16 mouse cellular contexts compared by ENCODE assay signal in genomic region chr10:80738657-80739056, GRCm38 (mm10). TPM values are rescaled to one million over a fixed set of nuclear protein-coding genes. Genes with fewer than 3 reads are reported as not detected.
DNase-seq lines count a peak whose midpoint lies in the region; ATAC-seq and TF ChIP-seq lines count a peak whose summit lies in the region.
"Had no signal": no experiment of that assay in that cellular context is flagged by ENCODE, and none has a peak within 500 bp of the region (broad histone marks: within the 10 kb centered on the region; RNA-seq: fewer than 3 reads in every experiment).

No protein-coding gene starts in this region.

- no peaks in the 10 kb centered on the region for H3K9me3 ChIP-seq in MEL (replicated peaks; ENCODE audit: insufficient read depth, low read length)
- H3K9me3 ChIP-seq in neural tube, embryonic 15.5 days (replicated peaks), result no peaks in the 10 kb centered on the region
- H3K9me3 ChIP-seq: forebrain, embryonic 12.5 days; hindbrain, embryonic 12.5 days; limb, embryonic 15.5 days had no signal

- no peak for ATAC-seq in neural tube, embryonic 15.5 days (ENCODE audit: low FRiP score)
- no peak for ATAC-seq in erythroblast, adult 5-6 weeks (replicated peaks; ENCODE audit: low FRiP score, poor library complexity, severe bottlenecking)
- ATAC-seq: Patski had no signal

- peak; percentile 29; the same call in 1 of the 2 replicates for TF ChIP-seq CTCF in left cerebral cortex, adult 2 months (IDR thresholded peaks at IDR 0.05)
- TF ChIP-seq CTCF in MEL (IDR thresholded peaks at IDR 0.05 in 2 of 3, conservative IDR thresholded peaks at IDR 0.05 in 1 of 3; ENCODE audit: control insufficient read depth in 1 of 3, insufficient read depth in 1 of 3, low read depth in 2 of 3, low read length in 3 of 3, poor library complexity in 1 of 3, severe bottlenecking in 1 of 3), result peak; percentile 4 to 38 (median 28); a peak in 3 of 6 replicates

- intact Hi-C loops in left cerebral cortex, adult 2 months (cut with DNase I), result no loop called here
- intact Hi-C loops in left cerebral cortex, postnatal 10 days (cut with DNase I), result no loop called here

- no peak overlapping the region for H3K4me3 ChIP-seq in left cerebral cortex, adult 2 months
- no peak overlapping the region for H3K4me3 ChIP-seq in MEL (ENCODE audit: control insufficient read depth in 1 of 2, insufficient read depth in 1 of 2, low read depth in 2 of 2, low read length in 2 of 2)
- no peak overlapping the region for H3K4me3 ChIP-seq in neural tube, embryonic 15.5 days (replicated peaks)
- H3K4me3 ChIP-seq: forebrain, embryonic 12.5 days; hindbrain, embryonic 12.5 days; limb, embryonic 15.5 days; myocyte had no signal

- peaks cover 0 to 19% of the 10 kb centered on the region in 2 experiments; a peak in 2 of 4 replicates for H3K4me1 ChIP-seq in MEL (ENCODE audit: control insufficient read depth in 1 of 2, insufficient read depth in 2 of 2, low read length in 2 of 2)
- H3K4me1 ChIP-seq in neural tube, embryonic 15.5 days, result peaks cover 60% of the 10 kb centered on the region

- 57% methylated on average over 1 of the region's 1 CpGs for WGBS in neural tube, embryonic 15.5 days

- DNase-seq in cerebellum, adult 9-10 months, result peak; percentile 36
- no peak for DNase-seq in cerebellum, adult 11 months
- no peak for DNase-seq in left cerebral cortex, adult 2 months (ENCODE audit: extremely low spot score in 1 of 2, low spot score in 2 of 2)
- DNase-seq in left cerebral cortex, postnatal 10 days (ENCODE audit: extremely low spot score in 1 of 2, low spot score in 2 of 2), result no peak
- DNase-seq in 3T3-L1 (ENCODE audit: low read depth, low spot score), result peak; percentile 33
- peak; percentile 49 for DNase-seq in MEL (ENCODE audit: low read depth, low spot score)
- DNase-seq: adrenal gland, postnatal 10 days; cerebellum, adult 8-10 months; kidney, adult 9 months had no signal

- no peak for TF ChIP-seq POLR2A in MEL (IDR thresholded peaks at IDR 0.05; ENCODE audit: control insufficient read depth in 1 of 2, insufficient read depth in 1 of 2, low read depth in 1 of 2, low read length in 2 of 2, poor library complexity in 1 of 2)

- H3K9ac ChIP-seq in MEL (ENCODE audit: control insufficient read depth, low read depth, low read length, poor library complexity, severe bottlenecking), result no peak overlapping the region
- no peak overlapping the region for H3K9ac ChIP-seq in neural tube, embryonic 15.5 days (replicated peaks)
- H3K9ac ChIP-seq: forebrain, embryonic 12.5 days; hindbrain, embryonic 12.5 days; limb, embryonic 15.5 days had no signal

- H3K27ac ChIP-seq in left cerebral cortex, adult 2 months, result no peak overlapping the region
- no peak overlapping the region for H3K27ac ChIP-seq in MEL (ENCODE audit: control insufficient read depth, low read depth, low read length)
- H3K27ac ChIP-seq in neural tube, embryonic 15.5 days (replicated peaks), result no peak overlapping the region
- H3K27ac ChIP-seq: forebrain, embryonic 12.5 days; hindbrain, embryonic 12.5 days; limb, embryonic 15.5 days had no signal

- no peak for TF ChIP-seq EP300 in MEL (IDR thresholded peaks at IDR 0.05; ENCODE audit: low read depth in 1 of 2, low read length in 2 of 2)

- peaks cover 4% of the 10 kb centered on the region in 2 experiments for H3K36me3 ChIP-seq in MEL (ENCODE audit: control insufficient read depth in 1 of 2, insufficient read depth in 2 of 2, low read length in 2 of 2)
- peaks cover 9% of the 10 kb centered on the region; the same call in 1 of the 2 replicates for H3K36me3 ChIP-seq in neural tube, embryonic 15.5 days

- H3K79me2 ChIP-seq in MEL (ENCODE audit: control insufficient read depth, insufficient read depth, low read length, poor library complexity), result peaks cover 44% of the 10 kb centered on the region

- H3K4me2 ChIP-seq in neural tube, embryonic 15.5 days, result no peak overlapping the region
- H3K4me2 ChIP-seq: forebrain, embryonic 12.5 days; hindbrain, embryonic 12.5 days; limb, embryonic 15.5 days had no signal

- no peaks in the 10 kb centered on the region for H3K27me3 ChIP-seq in MEL (ENCODE audit: control insufficient read depth in 1 of 2, insufficient read depth in 2 of 2, low read length in 2 of 2)
- H3K27me3 ChIP-seq in neural tube, embryonic 15.5 days (replicated peaks), result no peaks in the 10 kb centered on the region
- H3K27me3 ChIP-seq: forebrain, embryonic 12.5 days; hindbrain, embryonic 12.5 days; limb, embryonic 15.5 days; Patski had no signal

- peak; percentile 27 for TF ChIP-seq RAD21 in MEL (IDR thresholded peaks at IDR 0.05; ENCODE audit: low read depth, low read length)

TF ChIP-seq in MEL, 35 proteins besides CTCF, POLR2A, EP300 and RAD21:
- TF ChIP-seq GABPA (IDR thresholded peaks at IDR 0.05; ENCODE audit: low read depth, low read length) (no peak), SIN3A (IDR thresholded peaks at IDR 0.05; ENCODE audit: low read length) (no peak), SMC3 (IDR thresholded peaks at IDR 0.05; ENCODE audit: low read depth, low read length) (peak; percentile 33; the same call in 1 of the 2 replicates), ZNF384 (IDR thresholded peaks at IDR 0.05; ENCODE audit: low read depth, low read length) (peak; percentile 50; the same call in 1 of the 2 replicates), ELF1 (IDR thresholded peaks at IDR 0.05; ENCODE audit: low read depth, low read length) (no peak), TBP (IDR thresholded peaks at IDR 0.05; ENCODE audit: low read depth, low read length) (no peak)
TF ChIP-seq in MEL: peak in this region for 2.

RNA-seq across cellular contexts. Expression of gene Ap3d1, which starts 3.4 kb away (rescaled TPM):
- total RNA-seq in left cerebral cortex, adult 2 months (2021), result 100 to 1,000 TPM; 150 to 151 TPM
- 100 to 1,000 TPM; 146 to 151 TPM for total RNA-seq in left cerebral cortex, postnatal 10 days (2021)
- total RNA-seq in MEL (2012; rRNA removed), result 29.6 and 32.7 TPM in 2 replicates
- polyA plus RNA-seq in MEL (2012; ENCODE audit: insufficient read depth in 1 of 2, insufficient read length in 2 of 2, low read depth in 1 of 2, low replicate concordance in 2 of 2, missing spikeins in 1 of 2), result 100 to 1,000 TPM in 1 of 2 experiments, 10 to 100 TPM in 1; 54.5 to 260 TPM
- 108 and 115 TPM in 2 replicates for polyA plus RNA-seq in neural tube, embryonic 15.5 days (2015; fragmentation: Nextera tagmentation; extraction: Ambion mirVana)
- 12.5 and 27.6 TPM in 2 replicates for total RNA-seq in erythroblast, adult 5-6 weeks (2015; ENCODE audit: low replicate concordance)
- 25.9 and 30.5 TPM in 2 replicates for total RNA-seq in erythroblast, adult 5-6 weeks (2017; ENCODE audit: low replicate concordance)

RNA-seq across cellular contexts. Expression of gene Dot1l, which starts 16.3 kb away (rescaled TPM):
- total RNA-seq in left cerebral cortex, adult 2 months (2021), result 10 to 100 TPM; 64.6 to 75.3 TPM
- 10 to 100 TPM; 59.1 to 60.1 TPM for total RNA-seq in left cerebral cortex, postnatal 10 days (2021)
- 14.7 and 15.0 TPM in 2 replicates for total RNA-seq in MEL (2012; rRNA removed)
- 10 to 100 TPM in 1 of 2 experiments, not detected in 1; 70.6 TPM for polyA plus RNA-seq in MEL (2012; ENCODE audit: insufficient read depth in 1 of 2, insufficient read length in 2 of 2, low read depth in 1 of 2, low replicate concordance in 2 of 2, missing spikeins in 1 of 2)
- 19.3 and 20.3 TPM in 2 replicates for polyA plus RNA-seq in neural tube, embryonic 15.5 days (2015; fragmentation: Nextera tagmentation; extraction: Ambion mirVana)
- 10.9 and 15.6 TPM in 2 replicates for total RNA-seq in erythroblast, adult 5-6 weeks (2015; ENCODE audit: low replicate concordance)
- total RNA-seq in erythroblast, adult 5-6 weeks (2017; ENCODE audit: low replicate concordance), result 8.0 and 22.9 TPM in 2 replicates

RNA-seq across cellular contexts. Expression of gene Izumo4, which starts 36.7 kb away (rescaled TPM):
- 10 to 100 TPM; 45.0 to 46.0 TPM for total RNA-seq in left cerebral cortex, adult 2 months (2021)
- total RNA-seq in left cerebral cortex, postnatal 10 days (2021), result 10 to 100 TPM; 56.3 to 63.5 TPM
- 1.0 and 1.5 TPM in 2 replicates for total RNA-seq in MEL (2012; rRNA removed)
- polyA plus RNA-seq in MEL (2012; ENCODE audit: insufficient read depth in 1 of 2, insufficient read length in 2 of 2, low read depth in 1 of 2, low replicate concordance in 2 of 2, missing spikeins in 1 of 2), result 1 to 10 TPM in 1 of 2 experiments, not detected in 1; 3.8 TPM
- 43.3 and 46.8 TPM in 2 replicates for polyA plus RNA-seq in neural tube, embryonic 15.5 days (2015; fragmentation: Nextera tagmentation; extraction: Ambion mirVana)
- total RNA-seq in erythroblast, adult 5-6 weeks (2015; ENCODE audit: low replicate concordance), result 8.6 and 9.8 TPM in 2 replicates
- total RNA-seq in erythroblast, adult 5-6 weeks (2017; ENCODE audit: low replicate concordance), result 1.3 and 2.2 TPM in 2 replicates

RNA-seq across cellular contexts. Expression of gene Mob3a, which starts 36.9 kb away (rescaled TPM):
- total RNA-seq in left cerebral cortex, adult 2 months (2021), result 10 to 100 TPM; 13.6 to 15.5 TPM
- 10 to 100 TPM; 21.8 to 24.7 TPM for total RNA-seq in left cerebral cortex, postnatal 10 days (2021)
- total RNA-seq in MEL (2012; rRNA removed), result 38.3 and 38.7 TPM in 2 replicates
- polyA plus RNA-seq in MEL (2012; ENCODE audit: insufficient read depth in 1 of 2, insufficient read length in 2 of 2, low read depth in 1 of 2, low replicate concordance in 2 of 2, missing spikeins in 1 of 2), result 10 to 100 TPM in 1 of 2 experiments, not detected in 1; 63.4 TPM
- polyA plus RNA-seq in neural tube, embryonic 15.5 days (2015; fragmentation: Nextera tagmentation; extraction: Ambion mirVana), result 53.0 and 58.8 TPM in 2 replicates
- 13.4 and 25.6 TPM in 2 replicates for total RNA-seq in erythroblast, adult 5-6 weeks (2015; ENCODE audit: low replicate concordance)
- total RNA-seq in erythroblast, adult 5-6 weeks (2017; ENCODE audit: low replicate concordance), result 11.0 and 18.2 TPM in 2 replicates

RNA-seq across cellular contexts. Expression of gene Sf3a2, which starts 59.3 kb away (rescaled TPM):
- total RNA-seq in left cerebral cortex, adult 2 months (2021), result 10 to 100 TPM; 42.0 to 48.7 TPM
- total RNA-seq in left cerebral cortex, postnatal 10 days (2021), result 10 to 100 TPM; 39.7 to 43.1 TPM
- total RNA-seq in MEL (2012; rRNA removed), result 50.4 and 52.0 TPM in 2 replicates
- 100 to 1,000 TPM in 1 of 2 experiments, not detected in 1; 210 TPM for polyA plus RNA-seq in MEL (2012; ENCODE audit: insufficient read depth in 1 of 2, insufficient read length in 2 of 2, low read depth in 1 of 2, low replicate concordance in 2 of 2, missing spikeins in 1 of 2)
- polyA plus RNA-seq in neural tube, embryonic 15.5 days (2015; fragmentation: Nextera tagmentation; extraction: Ambion mirVana), result 53.3 and 59.8 TPM in 2 replicates
- total RNA-seq in erythroblast, adult 5-6 weeks (2015; ENCODE audit: low replicate concordance), result 19.6 and 26.5 TPM in 2 replicates
- total RNA-seq in erythroblast, adult 5-6 weeks (2017; ENCODE audit: low replicate concordance), result 7.2 and 11.2 TPM in 2 replicates

Comparison
In these comparisons a context has a peak if more than half of its experiments do, and no peak if none do; other contexts are left out.
1. DNase-seq: peak in cerebellum, adult 9-10 months (single experiment), 3T3-L1 (single experiment) and MEL (single experiment); none in cerebellum, adult 11 months (single experiment), left cerebral cortex, adult 2 months (0 of 2) and left cerebral cortex, postnatal 10 days (0 of 2).
2. RNA of gene Izumo4, which starts 36.7 kb away (total RNA-seq): 56.3 to 63.5 TPM in left cerebral cortex, postnatal 10 days and 45.0 to 46.0 TPM in left cerebral cortex, adult 2 months; 1.3 to 9.8 TPM in erythroblast, adult 5-6 weeks and 1.0 to 1.5 TPM in MEL; every median in the first group is over 4 times any median in the second.